Mouse (Mus musculus) adrenal gland, adult 2 months (tissue): ENCODE data around the gene Pafah1b1. TPM values are rescaled to one million over a fixed set of nuclear protein-coding genes. Genes with fewer than 3 reads are reported as not detected.
A peak's percentile ranks its signal among the peaks of the same experiment; 100 is the strongest.

Experiments
- DNase-seq: peaks from one replicate; pipeline ENCODE4 v3.0.0; 2021
- polyA plus RNA-seq: library from polyadenylated mRNA; depleted of rRNA; stranded (reverse); fragments of >200 nt; gene quantifications from 2 replicates; pipeline ENCODE4 v1.2.3, GENCODE M21; 2012
- total RNA-seq, 2 experiments: library from RNA; stranded (reverse); gene quantifications; 2 replicates each; pipeline ENCODE4 v1.2.3; 2021

The Pafah1b1 gene
- total and polyA plus RNA-seq, 3 experiments: 8.2 to 185 (median 171) TPM

DNA sequence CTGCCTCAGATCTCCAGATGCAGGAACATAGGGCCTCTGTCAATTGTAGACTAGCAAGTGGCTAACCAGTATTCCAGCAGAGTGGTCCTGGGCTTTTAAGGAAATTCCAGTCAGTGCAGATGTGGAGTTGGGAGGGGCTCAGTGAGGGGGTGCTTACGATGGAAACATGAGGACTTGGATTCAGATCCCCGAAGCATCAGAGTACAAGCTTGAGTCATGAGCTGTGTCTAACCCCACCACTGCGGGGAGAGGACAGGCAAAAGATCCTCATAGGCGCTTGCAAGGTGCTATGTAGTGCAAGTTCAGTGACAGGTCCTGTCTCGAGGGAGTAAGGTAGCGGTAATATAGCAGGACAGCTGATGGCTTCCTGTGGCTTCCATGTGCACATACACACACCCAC, 62.2 kb downstream of the Pafah1b1 start:
- DNase-seq: no peak

DNA sequence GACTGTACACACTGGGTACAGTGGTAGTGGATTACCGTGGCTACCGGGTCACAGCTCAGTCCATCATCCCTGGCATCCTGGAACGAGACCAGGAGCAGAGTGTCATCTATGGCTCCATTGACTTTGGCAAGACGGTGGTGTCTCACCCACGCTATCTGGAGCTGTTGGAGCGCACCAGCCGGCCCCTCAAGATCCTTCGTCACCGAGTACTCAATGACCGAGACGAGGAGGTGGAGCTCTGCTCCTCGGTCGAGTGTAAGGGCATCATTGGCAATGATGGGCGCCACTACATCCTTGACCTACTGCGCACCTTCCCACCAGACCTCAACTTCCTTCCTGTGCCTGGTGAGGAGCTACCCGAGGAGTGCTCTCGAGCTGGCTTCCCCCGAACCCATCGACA, 62.8 kb downstream of the Pafah1b1 start:
- no peak for DNase-seq

DNA sequence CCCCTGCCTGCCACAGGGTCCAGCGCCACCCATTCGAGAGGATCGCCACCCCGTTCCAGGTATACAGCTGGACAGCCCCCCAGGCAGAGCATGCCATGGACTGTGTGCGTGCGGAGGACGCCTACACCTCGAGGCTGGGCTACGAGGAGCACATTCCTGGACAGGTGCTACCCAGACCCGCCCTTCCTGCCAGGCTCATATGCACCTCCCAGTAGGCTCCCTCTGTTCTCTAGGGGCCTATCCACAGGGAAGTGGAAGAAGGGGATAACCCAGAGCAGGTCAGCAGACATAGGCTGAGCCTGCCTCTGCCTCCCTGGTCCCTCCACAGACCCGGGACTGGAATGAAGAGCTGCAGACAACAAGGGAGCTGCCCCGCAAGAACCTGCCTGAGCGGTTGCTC, 64.1 kb downstream of the Pafah1b1 start:
- DNase-seq: no peak

DNA sequence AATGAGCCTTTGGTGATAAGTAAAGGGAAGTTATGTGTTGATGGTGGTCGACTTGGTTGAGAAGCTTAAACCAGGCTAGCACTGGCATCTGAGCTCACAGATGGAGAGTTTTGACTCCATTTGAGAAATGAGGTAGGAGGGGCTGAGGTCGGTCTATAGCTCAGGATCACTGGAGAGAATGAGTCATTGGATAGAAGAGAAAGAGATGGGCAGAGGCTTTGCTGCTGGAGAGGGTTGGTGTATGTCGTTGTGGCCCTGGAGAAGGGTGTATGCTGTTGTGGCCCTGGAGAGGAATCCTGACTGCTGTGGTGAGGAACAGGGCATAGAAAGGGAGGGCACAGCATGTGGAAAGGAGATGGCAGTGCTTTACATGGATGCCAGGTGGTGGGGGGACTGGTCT, 68.5 kb downstream of the Pafah1b1 start:
- peak; percentile 73 for DNase-seq

DNA sequence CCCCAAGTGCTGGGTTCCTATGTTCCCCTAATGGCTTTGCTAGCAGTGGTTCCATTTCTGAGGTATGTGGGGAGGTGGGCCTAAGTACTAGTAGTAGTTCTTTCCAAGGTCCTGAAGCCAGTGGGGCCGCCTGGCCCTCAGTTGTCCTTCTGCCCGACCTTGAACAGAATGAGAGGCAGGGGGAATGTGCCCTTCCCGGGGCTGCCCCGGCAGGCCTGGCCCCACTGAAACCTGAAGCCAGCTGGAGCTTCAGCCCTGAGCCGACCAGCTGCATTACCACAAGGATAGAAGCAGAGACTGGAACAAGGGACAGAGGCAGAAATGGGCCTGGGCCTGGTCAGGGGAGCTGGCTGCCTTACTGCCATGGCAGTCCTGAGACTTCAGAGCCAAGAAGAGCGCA, 71.1 kb downstream of the Pafah1b1 start:
- peak; percentile 76 for DNase-seq

DNA sequence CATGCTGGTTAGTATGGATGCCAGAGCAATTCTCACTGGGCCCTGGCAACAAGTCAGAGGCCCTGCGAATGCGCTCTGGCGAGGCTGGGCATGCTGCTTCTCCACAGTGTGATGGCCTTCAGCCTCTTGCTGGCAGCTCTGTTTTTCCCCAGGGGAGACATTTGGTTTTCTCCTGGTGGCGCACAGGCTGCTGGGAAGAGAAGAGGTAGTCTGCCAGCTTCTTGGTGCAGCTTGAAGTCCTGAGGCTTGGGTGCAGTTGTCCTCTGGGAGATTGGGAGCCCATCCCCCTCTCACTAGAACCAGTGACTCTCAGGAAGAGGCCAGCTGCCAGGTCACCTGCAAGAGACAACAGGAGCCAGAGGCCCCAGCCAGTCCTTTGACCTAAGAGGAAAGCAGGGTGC, 71.7 kb downstream of the Pafah1b1 start:
- peak; percentile 83 for DNase-seq

DNA sequence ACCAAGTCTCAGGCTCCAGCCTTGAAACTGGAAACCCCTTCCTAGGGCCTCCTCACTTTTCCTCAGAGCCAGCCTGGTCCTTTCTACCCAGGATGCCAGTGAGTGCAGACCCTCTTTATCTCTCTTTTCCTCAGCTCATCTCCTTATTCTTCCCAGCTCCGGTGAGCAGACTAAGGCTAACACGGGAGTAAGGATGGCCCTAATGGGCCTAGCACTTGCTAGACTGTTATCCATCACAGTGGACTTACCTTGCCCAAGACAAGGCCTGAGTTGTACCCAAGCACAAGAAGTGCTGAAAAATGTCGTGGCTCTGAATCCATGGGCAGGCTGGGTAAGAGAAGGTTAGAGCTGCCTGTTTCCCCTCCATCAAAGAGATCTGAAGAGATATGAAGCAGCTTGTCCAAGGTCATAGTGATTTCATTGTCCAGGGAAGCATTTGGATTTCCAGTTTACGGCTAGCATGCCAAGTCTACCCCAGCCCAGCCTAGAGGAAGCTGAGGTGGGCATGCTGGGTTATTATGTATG, 73.8 kb downstream of the Pafah1b1 start:
- peak; percentile 62 for DNase-seq

DNA sequence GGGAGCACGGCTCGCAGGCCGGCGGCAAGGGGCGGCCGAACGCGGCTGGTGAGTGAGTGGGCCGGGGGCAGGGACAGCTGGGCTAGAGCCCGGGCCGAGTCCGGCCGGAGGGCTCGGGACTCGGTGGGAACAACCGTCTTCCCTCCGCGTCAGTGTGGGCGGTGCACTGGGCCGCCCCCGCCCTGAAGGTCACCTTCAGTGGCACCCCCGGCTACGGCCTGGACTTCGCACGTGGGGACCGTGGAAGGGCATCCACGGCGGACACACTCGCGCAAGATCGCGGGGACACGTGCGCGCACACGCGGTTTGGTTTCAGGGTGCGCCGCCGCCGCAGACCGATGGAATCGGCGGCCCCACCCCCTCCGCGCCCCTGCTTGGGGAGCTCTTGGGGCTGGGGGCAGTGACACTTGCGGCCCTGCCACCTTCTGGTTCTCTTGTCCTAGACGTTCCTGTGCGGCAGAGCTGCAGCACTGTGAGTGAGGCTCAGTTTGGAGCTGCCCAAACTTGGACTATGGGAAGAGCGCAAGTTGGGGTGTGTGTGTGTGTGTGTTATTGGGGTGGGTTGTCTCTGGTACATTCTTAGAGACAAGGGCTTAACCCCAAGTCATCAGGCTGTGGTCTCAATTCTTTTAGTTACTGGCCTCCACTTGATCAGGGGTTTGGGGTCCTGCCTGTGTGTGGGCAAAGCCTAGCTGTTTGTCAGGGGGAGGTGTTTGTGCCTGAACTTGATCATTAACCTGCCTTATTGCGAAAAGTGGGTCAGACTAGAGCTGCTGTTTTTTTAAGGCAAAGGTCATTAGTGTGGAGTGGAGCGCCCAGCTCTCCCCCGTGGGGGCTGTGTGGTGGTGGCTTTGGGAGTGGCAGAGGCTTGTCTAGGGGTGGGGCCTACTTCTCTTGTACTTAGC, 74.6 kb downstream of the Pafah1b1 start:
- DNase-seq: peak; percentile 83

DNA sequence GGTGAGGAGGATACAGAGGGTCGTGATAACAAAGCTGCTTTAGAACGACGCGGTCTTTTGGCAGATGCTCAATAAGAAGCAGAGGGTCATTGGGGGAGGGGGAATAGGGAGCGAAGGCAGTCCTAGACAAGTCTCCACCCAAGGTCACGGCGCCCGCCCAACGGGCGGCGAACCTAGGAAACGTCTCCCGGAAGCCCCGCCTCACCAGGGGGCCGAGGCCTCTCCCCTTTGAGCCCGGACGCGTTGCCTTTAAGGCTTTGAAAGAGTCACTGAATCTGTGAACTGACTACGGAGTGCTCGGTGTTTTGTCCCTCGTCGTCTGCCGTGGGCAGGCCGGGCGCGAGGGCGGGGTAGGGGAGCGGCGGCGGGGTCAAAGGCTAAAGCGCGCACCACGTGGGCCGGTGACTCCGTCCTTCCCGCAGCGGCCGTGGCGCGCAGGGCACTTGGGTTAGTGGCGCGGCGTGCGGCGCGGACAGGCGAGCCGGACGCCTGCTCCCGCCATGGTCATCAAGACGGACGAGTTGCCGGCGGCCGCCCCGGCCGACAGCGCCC, 75.3 kb downstream of the Pafah1b1 start, which contains the start of gene Cluh:
Cluh (plus strand) TSS at position 401 of the 552 bp plus-strand sequence.
- peak; percentile 99 for DNase-seq

DNA sequence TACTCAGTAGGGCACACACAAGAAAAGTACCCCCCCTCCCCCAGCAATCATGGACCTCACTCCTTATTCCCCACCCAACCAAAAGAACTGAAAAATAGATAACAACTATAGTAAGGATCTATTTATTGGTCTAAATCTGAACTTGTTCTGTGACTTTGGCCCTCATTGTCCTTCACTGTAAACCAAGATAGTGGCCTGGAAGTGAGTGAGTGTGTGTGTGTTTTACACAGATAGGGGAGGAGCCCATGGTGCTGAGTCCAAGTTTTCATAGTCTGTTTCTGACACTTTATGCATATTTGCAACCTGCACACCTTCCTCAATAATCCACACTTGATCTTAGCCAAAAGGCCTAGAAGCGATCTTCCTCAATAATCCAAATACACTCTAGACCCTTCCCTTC, 75.8 kb downstream of the Pafah1b1 start:
- no peak for DNase-seq

DNA sequence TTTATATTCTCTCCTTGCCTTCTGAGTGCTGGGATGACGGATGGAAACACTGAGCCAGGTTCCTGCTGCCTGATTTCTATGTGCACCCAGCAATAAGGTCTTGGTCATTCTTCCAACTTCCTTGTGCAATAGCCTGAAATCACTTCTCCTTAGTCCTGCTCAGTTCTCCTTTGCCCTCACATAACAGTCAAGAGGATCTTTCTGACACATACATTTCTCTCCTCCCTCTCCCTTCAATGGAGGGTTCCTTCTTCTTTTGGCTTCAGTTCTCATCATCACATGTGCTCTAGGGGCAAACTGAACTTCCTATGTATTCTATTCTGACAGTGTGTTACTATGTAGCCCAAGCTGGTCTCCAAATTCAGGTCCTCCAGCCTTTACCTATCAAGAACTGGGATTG, 76.5 kb downstream of the Pafah1b1 start:
- DNase-seq: no peak

DNA sequence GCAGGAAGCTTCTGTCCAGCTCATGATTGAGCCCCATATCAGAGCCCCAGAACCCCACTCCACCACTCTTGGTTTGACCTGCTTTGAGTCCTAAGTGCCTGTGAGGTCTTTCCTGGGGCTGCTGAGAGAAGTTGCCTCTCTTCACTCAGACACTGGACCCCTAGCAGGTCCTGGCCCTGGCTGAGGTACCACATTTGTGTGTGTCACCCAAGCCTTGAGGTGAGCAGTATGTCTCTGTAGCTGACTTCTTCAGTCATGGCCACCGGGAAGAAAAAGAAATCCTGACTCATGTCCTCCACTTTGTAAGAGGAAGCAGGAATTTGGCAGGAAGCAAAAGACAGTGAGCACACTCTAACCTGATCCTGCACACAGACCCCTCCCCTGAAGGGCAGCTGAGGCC, 84.8 kb downstream of the Pafah1b1 start:
- no peak for DNase-seq

DNA sequence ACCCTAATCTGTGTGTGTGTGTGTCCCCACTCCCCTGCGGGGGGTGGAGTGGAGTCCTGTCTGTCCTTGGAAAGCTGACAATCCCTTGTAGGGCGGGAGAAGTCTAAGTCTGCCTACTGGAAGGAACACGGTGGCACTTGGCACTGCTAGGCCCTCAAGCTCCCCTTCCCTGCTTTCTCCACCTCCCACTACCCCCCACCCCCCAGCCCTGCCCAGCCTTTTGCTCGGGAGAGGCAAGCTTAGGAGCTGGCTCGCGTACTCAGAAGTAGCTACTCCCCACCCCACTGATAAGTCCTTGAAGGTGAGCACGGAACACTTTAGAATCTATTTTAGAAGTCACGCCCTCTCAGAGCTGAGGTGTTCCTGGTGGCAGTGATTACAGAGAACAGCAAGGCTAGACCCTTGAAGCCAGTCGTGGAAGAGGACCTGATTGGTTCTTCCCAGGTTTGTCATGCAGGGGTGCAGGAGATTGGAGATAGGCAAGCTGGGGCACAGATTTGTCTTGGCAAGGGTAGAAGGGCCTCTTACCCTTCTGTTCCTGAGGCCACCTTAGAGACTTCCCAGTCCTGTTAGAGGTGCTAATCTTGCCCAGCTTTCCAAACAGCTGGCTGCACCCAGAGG, 85.6 kb downstream of the Pafah1b1 start:
- DNase-seq: no peak

DNA sequence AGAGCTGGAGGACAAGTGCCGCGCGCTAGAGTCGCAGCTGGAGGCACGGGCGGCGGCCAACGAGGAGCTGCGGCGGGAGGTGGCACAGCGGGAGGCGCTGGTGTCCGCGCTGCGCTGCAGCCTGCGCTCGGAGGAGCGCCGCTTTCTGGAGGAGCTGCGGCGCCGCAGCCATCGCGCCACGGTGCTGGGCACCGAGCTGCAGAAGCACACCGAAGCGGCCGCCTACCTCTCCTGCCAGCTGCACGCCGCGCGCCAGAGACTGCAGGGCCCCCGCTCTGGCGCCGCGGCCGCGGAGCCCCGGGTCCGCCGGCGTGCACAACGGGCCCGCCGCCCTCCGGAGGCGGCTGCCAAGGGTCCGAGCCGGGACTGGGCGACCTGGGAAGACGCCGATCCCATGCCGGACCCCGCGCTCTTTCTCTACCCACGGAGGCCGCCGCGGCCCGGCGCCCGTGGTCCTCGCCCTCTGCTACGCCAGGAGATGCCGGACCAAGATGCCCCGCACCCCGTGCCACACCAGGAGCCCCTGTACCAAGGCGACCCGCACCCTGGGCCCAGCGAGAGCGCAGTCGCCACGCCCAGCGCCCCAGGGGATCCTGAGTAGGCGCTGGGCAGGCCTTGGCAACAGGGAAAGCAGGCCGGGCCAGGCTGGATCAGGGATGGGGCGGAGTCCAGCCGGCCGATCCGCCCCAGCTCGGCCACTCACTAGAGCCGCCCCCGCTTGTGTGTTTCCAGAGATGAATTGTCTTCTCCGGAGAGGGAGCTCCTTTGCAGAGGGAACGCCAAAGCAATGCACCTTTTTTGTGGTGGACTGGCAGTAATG, 86.3 kb downstream of the Pafah1b1 start:
- DNase-seq: peak; percentile 93

DNA sequence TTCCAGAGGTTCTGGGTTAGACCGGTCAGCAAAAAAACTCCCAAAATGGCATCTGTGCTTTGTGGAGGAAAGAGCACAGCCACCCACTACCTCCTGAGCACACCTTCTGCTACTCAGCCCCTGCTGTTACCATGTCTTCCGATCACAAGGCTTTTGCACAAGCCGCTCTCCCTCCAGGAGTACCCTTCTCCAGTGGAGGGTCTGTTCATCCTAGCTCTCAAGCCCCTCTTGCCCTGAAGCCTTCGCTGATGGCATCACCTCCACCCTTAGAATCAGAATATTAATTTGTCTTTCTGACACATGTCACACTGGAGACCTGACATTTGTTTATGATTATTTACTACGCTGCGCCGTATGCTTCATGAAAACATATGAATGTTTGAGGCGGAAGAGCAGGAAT, 87.0 kb downstream of the Pafah1b1 start:
- DNase-seq: no peak

DNA sequence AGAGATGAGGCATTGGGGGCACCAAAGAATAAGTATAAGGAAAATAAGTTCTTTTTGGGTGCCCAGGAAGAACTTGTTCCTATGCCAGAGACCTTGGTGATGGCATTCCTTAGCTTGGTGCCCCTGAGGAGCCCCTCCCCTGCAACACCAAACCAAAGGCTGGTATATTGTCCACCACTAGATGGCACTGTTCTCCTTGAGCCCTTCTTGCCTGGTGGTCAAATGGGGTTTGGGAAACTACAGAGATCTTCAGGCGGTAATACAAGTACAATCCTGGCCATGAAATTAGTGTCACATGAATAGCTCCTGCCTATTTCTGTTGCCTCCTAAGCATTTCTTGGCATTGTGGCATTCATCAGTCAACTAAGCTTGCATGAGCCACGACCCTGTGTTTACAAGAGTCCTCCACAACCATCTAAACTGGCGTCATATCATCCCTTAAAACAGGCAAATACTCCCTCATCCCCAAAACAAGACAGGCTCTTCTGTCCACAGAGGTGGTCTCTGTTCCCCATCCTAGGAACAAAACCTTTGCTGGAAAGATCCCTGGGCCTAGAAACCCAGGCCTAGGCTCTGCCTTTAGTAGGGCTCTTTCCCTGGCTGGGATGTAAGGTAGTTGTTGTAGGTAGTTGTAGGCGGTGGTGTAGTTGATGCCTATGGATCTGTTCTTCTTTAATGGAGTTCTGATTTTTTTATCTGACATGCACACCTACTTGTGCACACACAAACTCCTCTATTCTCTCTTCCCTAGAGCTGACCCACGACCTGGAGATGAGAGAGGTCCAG, 89.8 kb downstream of the Pafah1b1 start:
- DNase-seq: peak; percentile 67

DNA sequence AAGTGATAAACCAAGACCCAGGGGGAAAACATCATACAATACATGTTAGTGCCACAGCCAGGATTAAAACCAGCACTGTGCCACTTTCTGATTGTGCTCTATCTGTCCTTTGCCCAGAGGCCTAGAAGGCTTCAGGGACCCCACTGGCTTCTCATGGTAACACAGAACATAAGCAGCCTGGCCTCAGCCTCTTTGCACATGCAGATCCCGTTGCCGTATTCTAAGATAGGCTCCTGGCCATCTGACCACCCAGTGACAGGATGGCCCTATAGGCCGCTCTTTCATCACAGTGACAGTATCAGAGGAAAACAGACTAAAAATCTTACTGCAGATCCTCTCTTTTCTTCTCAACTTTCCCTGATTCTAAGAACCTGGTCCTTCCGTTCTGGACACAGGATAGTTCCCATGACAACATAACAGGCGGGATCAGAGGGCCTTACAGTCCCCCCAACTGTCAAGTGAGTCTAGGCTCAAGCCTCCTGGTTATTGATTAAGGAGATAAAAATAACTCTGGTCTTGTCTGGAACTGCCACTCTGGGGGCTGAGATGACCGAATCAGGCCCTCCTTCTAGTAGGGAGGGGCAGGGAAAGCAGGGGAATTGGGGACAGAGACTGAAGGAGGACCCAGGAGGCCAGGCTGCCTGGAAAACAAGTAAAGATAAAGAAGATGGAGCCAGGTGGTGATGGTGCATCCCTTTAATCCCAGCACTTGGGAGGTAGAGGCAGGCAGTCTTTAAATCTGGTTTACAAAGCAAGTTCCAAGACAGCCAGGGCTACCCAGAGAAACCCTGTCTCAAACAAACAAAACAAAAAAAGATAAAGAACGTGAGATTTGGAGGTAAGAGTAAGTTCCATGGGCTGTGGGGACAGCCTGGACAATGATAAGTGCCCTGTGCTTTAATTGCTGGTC, 92.3 kb downstream of the Pafah1b1 start:
- no peak for DNase-seq

DNA sequence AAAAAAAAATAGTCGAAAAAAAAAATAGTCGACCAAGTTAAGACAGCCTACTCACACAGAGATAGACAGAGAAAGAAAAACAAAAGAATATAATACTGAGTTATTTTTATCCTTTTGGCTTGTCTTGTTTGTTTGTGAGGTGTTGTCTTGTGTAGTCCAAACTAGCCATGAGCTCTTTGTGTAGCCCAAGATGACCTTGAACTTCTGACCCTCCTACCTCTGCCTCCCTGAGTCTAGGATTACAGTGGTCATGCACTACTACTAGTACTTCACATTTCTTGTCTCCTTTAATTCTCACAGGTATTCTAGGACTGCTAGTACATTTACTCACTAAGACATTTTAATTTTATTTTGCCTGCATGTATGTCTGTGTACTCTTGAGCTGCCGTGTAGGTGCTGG, 97.0 kb downstream of the Pafah1b1 start:
- DNase-seq: no peak

DNA sequence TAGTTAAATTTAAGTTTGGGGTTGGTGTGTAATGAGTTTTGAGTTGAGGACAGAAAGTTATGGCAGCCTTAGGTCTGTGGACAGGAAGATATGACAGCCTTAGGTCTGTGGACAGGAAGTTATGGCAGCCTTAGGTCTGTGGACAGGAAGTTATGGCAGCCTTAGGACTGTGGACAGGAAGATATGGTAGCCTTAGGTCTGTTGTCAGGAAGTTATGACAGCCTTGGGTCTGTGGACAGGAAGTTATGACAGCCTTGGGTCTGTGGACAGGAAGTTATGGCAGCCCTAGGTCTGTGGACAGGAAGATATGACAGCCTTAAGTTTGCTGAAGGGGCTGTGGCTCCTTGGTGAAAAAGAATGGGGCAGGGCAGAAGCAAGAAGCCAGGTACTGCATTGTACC, 99.1 kb downstream of the Pafah1b1 start:
- no peak for DNase-seq
